Mouse (Mus musculus): ENCODE results near the gene Cygb. TPM values are rescaled to one million over a fixed set of nuclear protein-coding genes. Genes with fewer than 3 reads are reported as not detected.

The Cygb gene
- total and polyA plus RNA-seq, 2 experiments from 2014 or later: 21.1 to 38.8 TPM

DNA sequence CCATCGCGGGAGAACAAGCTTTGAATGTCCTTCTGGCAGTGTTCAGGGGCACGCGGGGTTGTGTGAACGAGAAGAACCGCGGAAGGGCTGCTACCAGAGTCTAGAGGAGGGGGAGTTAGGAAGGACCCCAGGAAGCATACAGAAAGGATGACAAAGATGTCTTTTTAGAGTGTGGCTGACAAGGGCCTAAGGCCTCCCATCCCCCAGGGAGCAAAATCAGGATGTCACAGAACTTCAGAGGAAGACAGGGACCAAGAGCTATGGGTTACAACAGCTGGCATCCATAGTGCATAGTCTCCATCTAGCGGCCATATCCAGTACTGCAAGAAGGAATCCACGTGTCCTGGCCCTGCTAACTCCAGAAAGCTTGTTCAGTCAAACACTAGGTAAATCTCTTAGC lies 25.4 kb downstream of the Cygb start:
- no peaks in the 10 kb centered on the region for H3K36me3 ChIP-seq (replicated peaks; ENCODE audit: control insufficient read depth, insufficient read depth, low read length)
- no peak overlapping the region for H3K27ac ChIP-seq (ENCODE audit: low read depth)
- no peaks in the 10 kb centered on the region for H3K9me3 ChIP-seq (replicated peaks; ENCODE audit: control insufficient read depth, low read length)
- ATAC-seq (ENCODE audit: insufficient read depth, low read depth) (peak; percentile 56), DNase-seq (ENCODE audit: low spot score) (peak; percentile 83)
- 49% methylated on average over 9 of the region's 9 CpGs for WGBS
- H3K27me3 ChIP-seq (ENCODE audit: control insufficient read depth, insufficient read depth, low read length): no peaks in the 10 kb centered on the region
- no peak overlapping the region for H3K4me3 ChIP-seq (ENCODE audit: low read depth, low read length)
- peaks cover 13% of the 10 kb centered on the region; the same call in 1 of the 2 replicates for H3K4me1 ChIP-seq (ENCODE audit: control insufficient read depth, insufficient read depth)
- H3K4me2 ChIP-seq (ENCODE audit: low read depth, low read length): no peak overlapping the region
- no peak overlapping the region for H3K9ac ChIP-seq (replicated peaks; ENCODE audit: low read depth, low read length)
- TF ChIP-seq EP300 (IDR thresholded peaks at IDR 0.05; ENCODE audit: low read depth): no peak
- TF ChIP-seq CTCF (IDR thresholded peaks at IDR 0.05; ENCODE audit: low read depth): peak; percentile 99

DNA sequence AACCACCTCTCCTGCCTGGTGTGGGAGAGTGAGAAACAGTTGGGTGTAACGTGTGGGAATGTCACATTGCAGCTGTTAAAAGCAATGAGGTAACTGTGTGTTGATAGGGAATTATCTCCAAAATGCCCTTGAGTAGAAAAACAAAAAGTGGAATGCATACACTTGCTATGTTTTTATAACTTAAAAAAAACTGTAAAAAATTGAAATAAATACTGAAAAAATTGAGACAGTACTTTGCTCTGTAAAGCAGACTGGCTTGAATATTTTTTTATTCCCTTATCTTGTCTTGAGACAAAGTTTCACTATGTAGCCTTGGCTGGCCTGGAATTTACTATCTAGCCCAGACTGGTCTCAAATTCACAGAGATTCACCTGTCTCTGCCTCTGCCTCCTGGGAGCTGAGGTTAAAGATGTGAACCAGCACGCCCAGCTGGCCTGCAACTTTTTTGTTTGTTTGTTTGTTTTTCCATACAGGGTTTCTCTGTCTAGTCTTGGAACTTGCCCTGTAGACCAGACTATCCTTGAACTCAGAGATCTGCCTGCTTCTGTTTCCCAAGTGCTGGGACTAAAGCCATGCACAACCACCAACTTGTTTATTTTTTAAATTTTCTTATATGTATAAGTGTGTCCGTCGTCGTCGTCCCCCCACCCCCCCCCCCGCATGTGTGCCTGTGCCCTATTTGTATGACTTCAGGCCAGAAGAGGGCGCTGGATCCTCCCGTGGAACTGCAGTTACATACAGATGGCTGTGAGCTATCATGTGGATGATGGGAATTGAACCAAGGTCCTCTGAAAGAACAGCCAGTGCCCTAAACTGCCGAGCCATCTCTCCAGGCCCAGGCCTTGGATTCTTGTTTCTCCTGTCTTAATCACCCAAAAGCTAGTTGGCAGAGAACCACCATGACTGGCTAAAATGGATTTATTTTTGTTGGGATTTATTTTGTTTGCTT lies 26.8 kb downstream of the Cygb start:
- Histone ChIP-seq H3K4me2 (ENCODE audit: low read depth, low read length) (no peak overlapping the region), H3K9ac (replicated peaks; ENCODE audit: low read depth, low read length) (no peak overlapping the region), H3K4me3 (ENCODE audit: low read depth, low read length) (no peak overlapping the region), H3K9me3 (replicated peaks; ENCODE audit: control insufficient read depth, low read length) (no peaks in the 10 kb centered on the region), H3K4me1 (ENCODE audit: control insufficient read depth, insufficient read depth) (peaks cover 21% of the 10 kb centered on the region), H3K27ac (ENCODE audit: low read depth) (no peak overlapping the region), H3K36me3 (replicated peaks; ENCODE audit: control insufficient read depth, insufficient read depth, low read length) (no peaks in the 10 kb centered on the region), H3K27me3 (ENCODE audit: control insufficient read depth, insufficient read depth, low read length) (no peaks in the 10 kb centered on the region)
- peak; percentile 39 for TF ChIP-seq CTCF (IDR thresholded peaks at IDR 0.05; ENCODE audit: low read depth)
- no peak for TF ChIP-seq EP300 (IDR thresholded peaks at IDR 0.05; ENCODE audit: low read depth)
- ATAC-seq (ENCODE audit: insufficient read depth, low read depth): 0 out of 2 replicates have a peak, but pooled peaks have one; percentile 13
- DNase-seq (ENCODE audit: low spot score): no peak
- WGBS: 39% methylated on average over 10 of the region's 10 CpGs

DNA sequence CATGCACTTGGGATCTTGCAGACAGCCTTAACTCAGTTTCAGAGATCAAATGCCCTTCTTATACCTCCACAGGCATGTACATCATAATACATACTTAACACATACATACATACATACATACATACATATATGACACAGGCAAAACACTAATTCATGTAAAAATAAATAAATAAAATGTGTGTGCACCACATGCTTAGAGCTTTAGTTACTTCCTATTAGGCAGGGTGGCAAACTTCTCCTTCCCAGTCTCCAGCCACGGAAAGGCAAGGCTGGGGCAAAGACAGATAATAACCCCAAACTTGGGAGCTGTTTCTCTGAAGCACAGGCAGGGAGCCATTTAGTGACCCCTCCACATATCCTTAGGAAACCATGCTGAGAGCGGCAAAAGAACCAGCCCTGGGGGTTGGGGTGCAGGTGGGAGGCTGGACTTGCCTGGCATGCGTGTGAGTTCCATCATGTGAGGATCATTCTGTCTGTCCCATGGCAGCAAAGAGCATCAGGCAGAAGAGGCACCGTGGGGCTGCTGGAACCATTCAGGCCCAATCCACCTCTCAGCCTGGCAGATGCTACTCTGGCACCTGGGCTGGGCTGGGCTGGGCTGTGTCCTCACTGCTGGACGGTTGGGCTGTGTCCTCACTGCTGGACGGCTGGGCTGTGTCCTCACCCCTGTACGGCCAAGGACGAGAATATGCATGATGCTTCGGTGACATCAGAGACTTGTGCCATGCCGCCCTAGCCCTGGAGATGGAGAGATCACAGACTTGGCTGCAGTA lies 27.6 kb downstream of the Cygb start, which contains the start of gene Rhbdf2:
Gene Rhbdf2 (minus strand): TSS at position 721 of the 773 bp plus-strand sequence.
- H3K4me1 ChIP-seq (ENCODE audit: control insufficient read depth, insufficient read depth): peaks cover 30% of the 10 kb centered on the region
- H3K27ac ChIP-seq (ENCODE audit: low read depth): peak within 1 kb of the TSS; percentile 30
- ATAC-seq (ENCODE audit: insufficient read depth, low read depth) (no peak), DNase-seq (ENCODE audit: low spot score) (peak; percentile 58)
- no peaks in the 10 kb centered on the region for H3K27me3 ChIP-seq (ENCODE audit: control insufficient read depth, insufficient read depth, low read length)
- H3K4me3 ChIP-seq (ENCODE audit: low read depth, low read length): no peak within 1 kb of the TSS
- 44% methylated on average over 10 of the region's 10 CpGs for WGBS
- TF ChIP-seq EP300 (IDR thresholded peaks at IDR 0.05; ENCODE audit: low read depth) (no peak), CTCF (IDR thresholded peaks at IDR 0.05; ENCODE audit: low read depth) (no peak)
- H3K9me3 ChIP-seq (replicated peaks; ENCODE audit: control insufficient read depth, low read length): no peaks in the 10 kb centered on the region
- no peak within 1 kb of the TSS for H3K4me2 ChIP-seq (ENCODE audit: low read depth, low read length)
- H3K9ac ChIP-seq (replicated peaks; ENCODE audit: low read depth, low read length): no peak within 1 kb of the TSS
- no peaks in the 10 kb centered on the region for H3K36me3 ChIP-seq (replicated peaks; ENCODE audit: control insufficient read depth, insufficient read depth, low read length)

DNA sequence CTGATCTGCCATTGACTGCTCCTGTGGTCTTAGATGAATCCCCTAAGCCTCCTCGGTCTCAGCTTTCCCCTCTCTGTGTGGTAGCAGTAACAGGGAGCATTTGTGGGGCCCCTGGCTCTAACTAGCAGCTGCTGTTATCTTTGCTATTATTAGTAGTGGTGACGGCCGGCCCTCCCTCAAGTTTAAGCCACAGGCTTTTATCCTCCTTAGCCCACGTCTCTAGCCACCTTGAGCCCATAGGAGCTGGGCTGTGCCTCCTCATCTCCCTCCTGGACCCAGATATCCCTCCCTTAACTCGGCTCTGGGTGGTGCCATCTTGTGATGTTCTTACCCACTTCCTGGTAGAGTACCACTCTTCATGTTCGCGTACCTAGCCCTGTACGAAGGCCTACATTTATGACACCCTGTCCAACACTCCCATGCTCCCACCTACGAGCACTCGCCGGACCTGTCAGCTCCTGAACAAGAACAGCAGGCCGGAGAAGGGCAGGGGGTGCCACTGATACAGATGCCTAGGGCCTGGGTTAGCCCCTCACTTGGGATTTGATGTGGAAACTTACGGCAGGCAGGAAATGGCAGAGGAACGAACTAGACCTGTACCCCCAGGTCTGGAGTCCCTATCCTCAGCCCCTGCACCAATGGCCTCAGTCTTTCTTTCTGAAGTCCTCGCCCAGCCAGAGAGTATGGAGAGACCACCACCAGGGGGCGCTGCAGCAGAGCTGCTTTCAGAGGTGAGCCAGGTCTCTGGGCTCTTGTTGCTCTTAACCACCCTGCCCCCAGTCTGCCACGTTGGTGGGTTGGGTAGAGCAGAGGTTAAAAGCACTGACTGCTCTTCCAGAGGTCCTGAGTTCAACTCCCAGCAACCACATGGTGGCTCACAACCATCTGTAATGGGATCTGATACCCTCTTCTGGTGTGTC lies 28.8 kb downstream of the Cygb start:
- Histone ChIP-seq H3K9ac (replicated peaks; ENCODE audit: low read depth, low read length) (no peak overlapping the region), H3K4me3 (ENCODE audit: low read depth, low read length) (no peak overlapping the region), H3K4me2 (ENCODE audit: low read depth, low read length) (no peak overlapping the region), H3K36me3 (replicated peaks; ENCODE audit: control insufficient read depth, insufficient read depth, low read length) (no peaks in the 10 kb centered on the region), H3K9me3 (replicated peaks; ENCODE audit: control insufficient read depth, low read length) (no peaks in the 10 kb centered on the region), H3K27ac (ENCODE audit: low read depth) (no peak overlapping the region), H3K4me1 (ENCODE audit: control insufficient read depth, insufficient read depth) (peaks cover 35% of the 10 kb centered on the region), H3K27me3 (ENCODE audit: control insufficient read depth, insufficient read depth, low read length) (no peaks in the 10 kb centered on the region)
- no peak for TF ChIP-seq EP300 (IDR thresholded peaks at IDR 0.05; ENCODE audit: low read depth)
- peak; percentile 52 for TF ChIP-seq CTCF (IDR thresholded peaks at IDR 0.05; ENCODE audit: low read depth)
- no peak for ATAC-seq (ENCODE audit: insufficient read depth, low read depth)
- DNase-seq (ENCODE audit: low spot score): no peak
- WGBS: 53% methylated on average over 17 of the region's 17 CpGs

Data from heart, postnatal 0 days (tissue).